Mouse (Mus musculus) brain, adult 10 weeks (tissue): ENCODE measurements around the gene Ccdc183. TPM values are rescaled to one million over a fixed set of nuclear protein-coding genes. Genes with fewer than 3 reads are reported as not detected.

Source experiments
- polyA plus RNA-seq: library from polyadenylated mRNA; stranded (reverse); fragments of 350-450 nt; fragmentation: Illumina TruSeq; extraction: RNeasy Lipid Tissue Mini Kit (QIAGEN cat#74804); gene quantifications from one replicate; pipeline ENCODE4 v1.2.3, GENCODE M21; 2015; ENCODE audit warnings: low read depth, low replicate concordance

Gene Ccdc183
- polyA plus RNA-seq, result not detected

GRCm38 (mm10) chr2:25617578-25617977 lies at the start of gene Ccdc183:
Gene Ccdc183 (minus strand): TSS chr2:25617678.

GRCm38 (mm10) chr2:25657652-25658051 lies 40.2 kb upstream of the Ccdc183 start, which contains the start of gene Lcn5:
Gene Lcn5 (plus strand): TSS chr2:25657952.

GRCm38 (mm10) chr2:25652902-25653301 lies 35.4 kb upstream of the Ccdc183 start, which contains the start of gene Lcn8:
Gene Lcn8 (plus strand): TSS chr2:25653120.

GRCm38 (mm10) chr2:25627811-25628210 lies 10.3 kb upstream of the Ccdc183 start, which contains the start of gene Fcna:
Gene Fcna (minus strand): TSS chr2:25628030.

GRCm38 (mm10) chr2:25621229-25622200 lies 4.0 kb upstream of the Ccdc183 start, which contains the start of gene Tmem141:
Gene Tmem141 (minus strand): TSS chr2:25622005.

GRCm38 (mm10) chr2:25607761-25608622 lies 9.5 kb downstream of the Ccdc183 start, which contains the start of gene Rabl6:
Gene Rabl6 (minus strand): TSS chr2:25608521.

GRCm38 (mm10) chr2:25581294-25581864 lies 36.1 kb downstream of the Ccdc183 start, which contains the start of gene Ajm1:
Gene Ajm1 (minus strand): TSS chr2:25581757.

GRCm38 (mm10) chr2:25574579-25575431 lies 42.7 kb downstream of the Ccdc183 start, which contains the start of the genes Mamdc4 and Phpt1:
Gene Mamdc4 (minus strand): TSS chr2:25574845.
Gene Phpt1 (minus strand): TSS chr2:25575224.

Other genes with a start within 250 kb of the Ccdc183 start
- 2.5 TPM for gene Sapcd2, start 245.4 kb downstream of the Ccdc183 start, polyA plus RNA-seq
- 11.2 TPM for gene Entpd2, start 221.8 kb downstream of the Ccdc183 start, polyA plus RNA-seq
- gene Npdc1, start 218.3 kb downstream of the Ccdc183 start, polyA plus RNA-seq, result 274 TPM
- gene Fut7, start 194.4 kb downstream of the Ccdc183 start, polyA plus RNA-seq, result 1.1 TPM
- gene Abca2, start 189.0 kb downstream of the Ccdc183 start, polyA plus RNA-seq, result 105 TPM
- not detected for gene Clic3, start 160.8 kb downstream of the Ccdc183 start, polyA plus RNA-seq
- gene Paxx, start 156.6 kb downstream of the Ccdc183 start, polyA plus RNA-seq, result 96.2 TPM
- 2,295 TPM for gene Ptgds, start 147.6 kb downstream of the Ccdc183 start, polyA plus RNA-seq
- not detected for gene Lcn12, start 123.8 kb downstream of the Ccdc183 start, polyA plus RNA-seq
- 96.2 TPM for gene Fbxw5, start 116.9 kb downstream of the Ccdc183 start, polyA plus RNA-seq
- gene C8g, start 116.0 kb downstream of the Ccdc183 start, polyA plus RNA-seq, result 1.9 TPM
- gene Traf2, start 70.7 kb downstream of the Ccdc183 start, polyA plus RNA-seq, result 10.6 TPM
- gene Edf1, start 59.8 kb downstream of the Ccdc183 start, polyA plus RNA-seq, result 365 TPM
- 0.95 TPM for gene Mamdc4, start 42.8 kb downstream of the Ccdc183 start, polyA plus RNA-seq
- gene Phpt1, start 42.5 kb downstream of the Ccdc183 start, polyA plus RNA-seq, result 94.8 TPM
- gene Ajm1, start 35.9 kb downstream of the Ccdc183 start, polyA plus RNA-seq, result 44.4 TPM
- 145 TPM for gene Rabl6, start 9.2 kb downstream of the Ccdc183 start, polyA plus RNA-seq
- 54.0 TPM for gene Tmem141, start 4.3 kb upstream of the Ccdc183 start, polyA plus RNA-seq
- gene Fcna, start 10.4 kb upstream of the Ccdc183 start, polyA plus RNA-seq, result 0.79 TPM
- gene Lcn8, start 35.4 kb upstream of the Ccdc183 start, polyA plus RNA-seq, result not detected
- gene Lcn5, start 40.3 kb upstream of the Ccdc183 start, polyA plus RNA-seq, result not detected
- gene Lcn6, start 59.1 kb upstream of the Ccdc183 start, polyA plus RNA-seq, result not detected
- not detected for gene Lcn10, start 65.0 kb upstream of the Ccdc183 start, polyA plus RNA-seq
- not detected for gene Obp2a, start 82.4 kb upstream of the Ccdc183 start, polyA plus RNA-seq
- 81.8 TPM for gene Bmyc, start 89.1 kb upstream of the Ccdc183 start, polyA plus RNA-seq
- not detected for gene Obp2b, start 119.3 kb upstream of the Ccdc183 start, polyA plus RNA-seq
- gene Lcn3, start 147.9 kb upstream of the Ccdc183 start, polyA plus RNA-seq, result not detected
- not detected for gene Lcn11, start 159.3 kb upstream of the Ccdc183 start, polyA plus RNA-seq
- gene Gm13539, start 164.6 kb upstream of the Ccdc183 start, polyA plus RNA-seq, result not detected
- not detected for gene Glt6d1, start 198.2 kb upstream of the Ccdc183 start, polyA plus RNA-seq
- gene Lcn9, start 205.5 kb upstream of the Ccdc183 start, polyA plus RNA-seq, result not detected
- not detected for gene Sohlh1, start 229.6 kb upstream of the Ccdc183 start, polyA plus RNA-seq
- gene Kcnt1, start 246.1 kb upstream of the Ccdc183 start, polyA plus RNA-seq, result 90.6 TPM